Mouse (Mus musculus): ENCODE results near the gene Lamc3. TPM values are rescaled to one million over a fixed set of nuclear protein-coding genes. Genes with fewer than 3 reads are reported as not detected.

The Lamc3 gene
- polyA plus RNA-seq, 2 experiments: 0.02 TPM; not detected in 1

DNA sequence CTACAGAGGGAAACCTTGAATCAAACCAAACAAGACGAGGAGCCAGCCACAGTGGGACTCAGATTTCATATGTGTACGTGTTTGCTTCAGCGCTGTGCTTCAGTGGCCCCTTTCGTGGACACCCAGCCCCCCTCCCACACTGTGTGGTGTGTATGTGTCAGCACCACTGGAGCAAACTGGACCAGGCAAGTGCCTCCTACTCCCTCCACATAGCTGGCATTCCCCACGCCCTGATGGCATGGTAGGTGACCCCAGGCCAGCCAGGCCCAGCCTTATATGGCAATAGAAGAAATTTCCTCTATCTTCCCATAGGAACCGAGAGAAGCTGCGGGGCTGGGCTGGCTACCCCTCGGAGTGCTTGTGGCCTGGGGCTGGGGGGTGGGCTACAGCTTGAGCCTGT lies 66.6 kb downstream of the Lamc3 start:
- Histone ChIP-seq H3K36me3 (replicated peaks; ENCODE audit: control insufficient read depth, insufficient read depth, low read depth) (no peaks in the 10 kb centered on the region), H3K27ac (no peak overlapping the region), H3K9me3 (ENCODE audit: control insufficient read depth, low read length) (no peaks in the 10 kb centered on the region), H3K4me1 (replicated peaks; ENCODE audit: control insufficient read depth in 2 of 2, insufficient read depth in 2 of 2, low read length in 1 of 2) (peaks cover 0 to 3% of the 10 kb centered on the region in 2 experiments; a peak in 1 of 4 replicates), H3K9ac (replicated peaks) (no peak overlapping the region), H3K27me3 (ENCODE audit: control insufficient read depth, insufficient read depth, low read length) (peaks cover 24% of the 10 kb centered on the region), H3K4me2 (ENCODE audit: low read depth) (no peak overlapping the region), H3K4me3 (ENCODE audit: insufficient read depth in 1 of 2, low read depth in 2 of 2, low read length in 2 of 2) (no peak overlapping the region)
- 62% methylated on average over 8 of the region's 8 CpGs for WGBS (ENCODE audit: insufficient replicate concordance)
- DNase-seq (ENCODE audit: low read depth in 3 of 3, low spot score in 3 of 3): no peak
- TF ChIP-seq CTCF (IDR thresholded peaks at IDR 0.05; ENCODE audit: low read depth) (no peak), EP300 (IDR thresholded peaks at IDR 0.05; ENCODE audit: low read depth) (no peak)
- ATAC-seq (ENCODE audit: insufficient read depth): no peak

DNA sequence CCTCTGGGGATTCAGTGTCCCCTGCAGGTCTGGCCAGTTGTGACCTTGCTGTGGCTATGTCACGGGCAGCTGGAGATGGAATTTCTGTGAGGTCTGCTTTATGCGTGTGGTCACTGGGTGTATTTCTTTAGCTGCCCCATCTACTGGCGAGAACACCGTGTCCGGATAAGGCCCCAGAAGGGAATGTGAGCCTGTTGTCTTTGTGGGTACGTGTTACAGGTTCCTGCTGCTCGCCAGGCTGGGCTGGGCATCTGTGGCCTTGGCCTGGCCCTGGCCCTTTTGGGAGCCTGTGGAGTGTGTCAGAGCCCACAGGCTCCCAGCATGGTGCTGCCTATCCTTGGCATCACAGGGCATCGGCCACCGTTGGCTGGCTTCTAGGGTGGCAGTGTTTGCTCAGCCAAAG lies 67.7 kb downstream of the Lamc3 start:
- Histone ChIP-seq H3K4me3 (ENCODE audit: insufficient read depth in 1 of 2, low read depth in 2 of 2, low read length in 2 of 2) (no peak overlapping the region), H3K27ac (no peak overlapping the region), H3K4me2 (ENCODE audit: low read depth) (no peak overlapping the region), H3K27me3 (ENCODE audit: control insufficient read depth, insufficient read depth, low read length) (peaks cover 15% of the 10 kb centered on the region), H3K36me3 (replicated peaks; ENCODE audit: control insufficient read depth, insufficient read depth, low read depth) (no peaks in the 10 kb centered on the region), H3K4me1 (replicated peaks; ENCODE audit: control insufficient read depth in 2 of 2, insufficient read depth in 2 of 2, low read length in 1 of 2) (peaks cover 0 to 3% of the 10 kb centered on the region in 2 experiments; a peak in 1 of 4 replicates), H3K9me3 (ENCODE audit: control insufficient read depth, low read length) (no peaks in the 10 kb centered on the region), H3K9ac (replicated peaks) (no peak overlapping the region)
- TF ChIP-seq CTCF (IDR thresholded peaks at IDR 0.05; ENCODE audit: low read depth): no peak
- no peak for TF ChIP-seq EP300 (IDR thresholded peaks at IDR 0.05; ENCODE audit: low read depth)
- 72% methylated on average over 9 of the region's 9 CpGs for WGBS (ENCODE audit: insufficient replicate concordance)
- DNase-seq (ENCODE audit: low read depth in 3 of 3, low spot score in 3 of 3) (no peak), ATAC-seq (ENCODE audit: insufficient read depth) (no peak)

DNA sequence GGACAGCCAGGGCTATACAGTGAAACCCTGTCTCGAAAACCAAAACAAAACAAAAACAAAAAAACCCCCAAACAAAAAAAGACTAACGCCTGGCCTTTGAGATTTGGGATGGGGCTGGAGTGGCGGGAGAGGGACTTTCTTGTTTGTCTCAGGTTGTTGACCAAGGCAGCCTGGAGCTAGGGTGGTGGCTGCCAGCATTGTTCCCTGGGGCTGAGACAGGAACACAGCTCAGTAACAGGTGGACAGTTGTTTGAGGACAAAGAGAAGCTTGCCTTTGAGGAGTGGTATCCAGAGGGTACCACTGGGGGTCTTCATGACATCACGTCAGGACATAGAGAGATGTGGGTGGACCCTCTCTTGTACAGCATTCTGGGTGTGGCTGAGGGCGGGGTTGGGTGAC lies 68.6 kb downstream of the Lamc3 start:
- ATAC-seq (ENCODE audit: insufficient read depth) (no peak), DNase-seq (ENCODE audit: low read depth in 3 of 3, low spot score in 3 of 3) (no peak)
- TF ChIP-seq CTCF (IDR thresholded peaks at IDR 0.05; ENCODE audit: low read depth) (no peak), EP300 (IDR thresholded peaks at IDR 0.05; ENCODE audit: low read depth) (no peak)
- Histone ChIP-seq H3K4me3 (ENCODE audit: insufficient read depth in 1 of 2, low read depth in 2 of 2, low read length in 2 of 2) (no peak overlapping the region), H3K4me2 (ENCODE audit: low read depth) (no peak overlapping the region), H3K27me3 (ENCODE audit: control insufficient read depth, insufficient read depth, low read length) (peaks cover 6% of the 10 kb centered on the region), H3K36me3 (replicated peaks; ENCODE audit: control insufficient read depth, insufficient read depth, low read depth) (no peaks in the 10 kb centered on the region), H3K9me3 (ENCODE audit: control insufficient read depth, low read length) (no peaks in the 10 kb centered on the region), H3K27ac (no peak overlapping the region), H3K4me1 (replicated peaks; ENCODE audit: control insufficient read depth in 2 of 2, insufficient read depth in 2 of 2, low read length in 1 of 2) (peaks cover 0 to 3% of the 10 kb centered on the region in 2 experiments; a peak in 1 of 4 replicates), H3K9ac (replicated peaks) (no peak overlapping the region)
- WGBS (ENCODE audit: insufficient replicate concordance): 36% methylated on average over 5 of the region's 5 CpGs

DNA sequence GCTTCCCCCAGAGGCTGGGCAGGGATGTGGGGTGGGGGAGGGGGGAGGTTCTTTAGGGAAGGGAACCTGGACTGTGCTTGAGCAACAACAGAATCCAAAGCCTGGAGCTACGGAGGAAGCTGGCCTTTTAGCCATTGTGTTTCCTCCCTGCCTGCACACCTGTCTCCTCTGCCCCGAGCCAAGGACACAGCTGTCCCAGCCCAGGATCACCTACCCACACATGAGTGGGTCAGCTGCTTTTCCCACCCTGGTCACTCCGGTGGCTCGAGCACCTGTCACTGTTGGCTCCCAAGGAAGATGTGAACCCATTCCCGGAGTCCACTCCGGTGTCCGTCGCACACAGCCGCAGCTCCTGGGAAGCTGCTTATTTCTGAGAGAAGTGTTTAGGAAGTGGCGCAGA lies 70.1 kb downstream of the Lamc3 start:
- Histone ChIP-seq H3K27ac (no peak overlapping the region), H3K9ac (replicated peaks) (no peak overlapping the region), H3K4me3 (ENCODE audit: insufficient read depth in 1 of 2, low read depth in 2 of 2, low read length in 2 of 2) (no peak overlapping the region), H3K4me2 (ENCODE audit: low read depth) (no peak overlapping the region), H3K4me1 (replicated peaks; ENCODE audit: control insufficient read depth in 2 of 2, insufficient read depth in 2 of 2, low read length in 1 of 2) (0 out of 4 replicates have a peak, but pooled peaks cover 0 to 2% of the 10 kb centered on the region in 2 experiments), H3K27me3 (ENCODE audit: control insufficient read depth, insufficient read depth, low read length) (no peaks in the 10 kb centered on the region), H3K9me3 (ENCODE audit: control insufficient read depth, low read length) (no peaks in the 10 kb centered on the region), H3K36me3 (replicated peaks; ENCODE audit: control insufficient read depth, insufficient read depth, low read depth) (no peaks in the 10 kb centered on the region)
- DNase-seq (ENCODE audit: low read depth in 3 of 3, low spot score in 3 of 3) (no peak), ATAC-seq (ENCODE audit: insufficient read depth) (no peak)
- 71% methylated on average over 10 of the region's 10 CpGs for WGBS (ENCODE audit: insufficient replicate concordance)
- TF ChIP-seq CTCF (IDR thresholded peaks at IDR 0.05; ENCODE audit: low read depth): no peak

DNA sequence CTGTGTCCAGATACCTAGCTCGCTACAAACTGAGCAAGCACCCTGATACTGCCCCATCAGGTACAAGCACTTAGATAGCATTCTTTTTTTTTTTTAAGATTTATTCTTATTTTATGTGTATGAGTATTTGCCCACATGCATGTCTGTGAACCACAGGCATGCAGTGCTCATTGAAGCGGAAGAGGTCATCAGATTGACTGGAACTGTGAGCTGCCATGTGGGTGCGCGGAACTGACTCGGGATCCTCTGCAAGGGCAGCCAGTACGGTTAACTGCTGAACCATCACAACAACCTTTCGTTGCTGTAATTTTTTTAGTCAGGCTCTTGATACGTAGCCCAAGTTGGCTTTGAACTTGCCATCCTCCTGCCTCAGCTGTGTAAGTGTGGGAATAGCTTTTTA lies 73.9 kb downstream of the Lamc3 start:
- H3K27me3 ChIP-seq (ENCODE audit: control insufficient read depth, insufficient read depth, low read length): no peaks in the 10 kb centered on the region
- no peaks in the 10 kb centered on the region for H3K36me3 ChIP-seq (replicated peaks; ENCODE audit: control insufficient read depth, insufficient read depth, low read depth)
- no peak overlapping the region for H3K9ac ChIP-seq (replicated peaks)
- H3K9me3 ChIP-seq (ENCODE audit: control insufficient read depth, low read length): no peaks in the 10 kb centered on the region
- no peak overlapping the region for H3K27ac ChIP-seq
- WGBS (ENCODE audit: insufficient replicate concordance): 80% methylated on average over 8 of the region's 8 CpGs
- no peak overlapping the region for H3K4me3 ChIP-seq (ENCODE audit: insufficient read depth in 1 of 2, low read depth in 2 of 2, low read length in 2 of 2)
- H3K4me2 ChIP-seq (ENCODE audit: low read depth): no peak overlapping the region
- DNase-seq (ENCODE audit: low read depth in 3 of 3, low spot score in 3 of 3) (no peak), ATAC-seq (ENCODE audit: insufficient read depth) (no peak)
- H3K4me1 ChIP-seq (replicated peaks; ENCODE audit: control insufficient read depth in 2 of 2, insufficient read depth in 2 of 2, low read length in 1 of 2): 0 out of 4 replicates have a peak, but pooled peaks cover 0 to 2% of the 10 kb centered on the region in 2 experiments
- TF ChIP-seq CTCF (IDR thresholded peaks at IDR 0.05; ENCODE audit: low read depth) (no peak), EP300 (IDR thresholded peaks at IDR 0.05; ENCODE audit: low read depth) (no peak)
